Mouse (Mus musculus): ENCODE measurements around the gene Camta1.
"Not testable (repeated sequence)": the region's sequence is repeated elsewhere in the genome, so short reads cannot be mapped to it uniquely, and the experiment has no call there.

The Camta1 gene

DNA sequence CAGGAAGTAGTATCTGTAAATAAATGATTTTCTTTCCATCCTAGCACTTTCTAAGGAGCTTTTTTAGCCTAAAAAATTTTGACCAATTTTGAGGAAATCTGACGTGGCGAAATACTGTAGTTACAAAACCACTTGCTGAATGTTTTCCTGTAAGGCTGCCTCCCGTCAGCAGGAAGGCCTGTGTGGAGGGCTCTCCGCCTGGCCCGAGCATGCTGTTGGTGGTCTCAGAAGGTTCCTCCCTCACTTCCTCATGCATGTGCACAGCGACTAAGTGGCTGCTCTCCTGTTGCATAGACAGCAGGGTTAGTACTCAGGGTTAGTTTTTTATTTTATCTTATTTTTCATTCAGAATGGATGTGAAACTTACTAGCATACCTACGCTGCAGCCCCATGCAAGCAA is 790.7 kb downstream of the Camta1 start:
- in situ Hi-C loops (cut with MboI; ENCODE audit: unreplicated experiment in 2 of 2) = loop anchor here in 1 of 2 experiments (10.0 to 25.0 kb wide), 2 partner anchors 74 to 1266 kb away; partner anchors contain the start of genes Chd5 and Rpl22

DNA sequence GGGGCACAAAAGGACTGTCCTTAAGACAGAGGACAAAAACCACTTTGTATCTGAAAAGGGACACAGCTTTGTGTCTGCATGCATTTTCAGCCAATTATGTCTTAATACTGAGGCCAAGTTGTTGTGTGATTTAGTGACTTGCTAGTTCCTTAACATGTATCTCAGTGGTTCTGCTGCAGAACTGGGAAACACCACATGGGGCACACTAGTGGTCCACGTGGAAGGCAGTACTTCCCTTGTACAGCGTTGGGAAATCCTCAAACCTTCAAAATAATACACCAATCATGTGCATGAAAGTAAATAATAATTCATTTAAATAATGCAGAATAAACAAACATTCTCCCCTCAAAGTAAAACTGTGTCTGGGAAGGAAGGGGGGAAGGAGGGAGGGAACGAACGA is 792.9 kb downstream of the Camta1 start:
- in situ Hi-C loops (cut with MboI; ENCODE audit: unreplicated experiment in 2 of 2) = loop anchor here (10.0 to 25.0 kb wide), 2 partner anchors 806 to 1269 kb away; partner anchors contain the start of genes Chd5 (in 1 of the 2) and Rpl22 (in 1 of the 2)

DNA sequence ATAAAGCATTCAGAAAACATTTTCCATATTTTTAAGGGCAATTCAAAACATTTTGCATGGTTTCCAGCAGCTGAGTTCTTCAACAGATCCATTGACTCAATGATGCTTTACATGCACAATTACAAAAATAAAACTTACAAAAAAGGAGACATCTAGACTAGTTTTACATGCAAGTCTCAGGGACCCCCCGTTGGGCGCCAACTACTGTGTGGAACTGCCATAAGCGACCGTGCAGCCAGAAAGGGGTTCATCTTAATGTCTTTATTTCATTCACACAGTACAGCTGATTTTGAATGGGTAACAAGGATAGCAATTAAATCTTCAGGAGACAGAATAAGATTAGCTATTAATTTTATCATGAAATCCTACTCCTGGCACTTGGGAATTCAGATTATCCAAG is 802.1 kb downstream of the Camta1 start:
- in situ Hi-C loops (cut with MboI; ENCODE audit: unreplicated experiment in 2 of 2) = loop anchor here in 1 of 2 experiments (5.0 to 25.0 kb wide), 3 partner anchors 685 to 1278 kb away; partner anchors contain the start of genes Camta1, Chd5 and Rpl22

DNA sequence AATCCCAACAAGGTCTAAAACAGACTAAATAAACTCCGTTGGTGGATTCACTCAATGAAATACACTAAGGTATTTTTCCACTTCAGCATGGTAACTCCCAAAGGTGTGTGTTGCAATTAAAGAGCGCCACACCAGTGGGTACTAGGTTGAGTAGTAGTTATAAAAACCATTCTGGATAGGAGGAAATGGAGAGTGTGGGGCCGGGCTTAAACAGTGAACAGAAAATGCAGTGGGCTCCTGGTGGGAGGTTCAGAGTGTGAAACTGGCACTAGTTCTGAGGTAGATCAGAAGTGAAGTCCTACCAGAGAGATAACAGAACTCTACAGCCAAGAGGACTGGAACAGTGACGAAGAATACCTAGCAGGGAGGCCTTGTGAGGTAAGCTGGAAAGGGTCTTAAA is 803.0 kb downstream of the Camta1 start:
- in situ Hi-C loops (cut with MboI; ENCODE audit: unreplicated experiment in 2 of 2) = loop anchor here in 1 of 2 experiments (5.0 to 25.0 kb wide), 3 partner anchors 686 to 1279 kb away; partner anchors contain the start of genes Camta1, Chd5 and Rpl22

DNA sequence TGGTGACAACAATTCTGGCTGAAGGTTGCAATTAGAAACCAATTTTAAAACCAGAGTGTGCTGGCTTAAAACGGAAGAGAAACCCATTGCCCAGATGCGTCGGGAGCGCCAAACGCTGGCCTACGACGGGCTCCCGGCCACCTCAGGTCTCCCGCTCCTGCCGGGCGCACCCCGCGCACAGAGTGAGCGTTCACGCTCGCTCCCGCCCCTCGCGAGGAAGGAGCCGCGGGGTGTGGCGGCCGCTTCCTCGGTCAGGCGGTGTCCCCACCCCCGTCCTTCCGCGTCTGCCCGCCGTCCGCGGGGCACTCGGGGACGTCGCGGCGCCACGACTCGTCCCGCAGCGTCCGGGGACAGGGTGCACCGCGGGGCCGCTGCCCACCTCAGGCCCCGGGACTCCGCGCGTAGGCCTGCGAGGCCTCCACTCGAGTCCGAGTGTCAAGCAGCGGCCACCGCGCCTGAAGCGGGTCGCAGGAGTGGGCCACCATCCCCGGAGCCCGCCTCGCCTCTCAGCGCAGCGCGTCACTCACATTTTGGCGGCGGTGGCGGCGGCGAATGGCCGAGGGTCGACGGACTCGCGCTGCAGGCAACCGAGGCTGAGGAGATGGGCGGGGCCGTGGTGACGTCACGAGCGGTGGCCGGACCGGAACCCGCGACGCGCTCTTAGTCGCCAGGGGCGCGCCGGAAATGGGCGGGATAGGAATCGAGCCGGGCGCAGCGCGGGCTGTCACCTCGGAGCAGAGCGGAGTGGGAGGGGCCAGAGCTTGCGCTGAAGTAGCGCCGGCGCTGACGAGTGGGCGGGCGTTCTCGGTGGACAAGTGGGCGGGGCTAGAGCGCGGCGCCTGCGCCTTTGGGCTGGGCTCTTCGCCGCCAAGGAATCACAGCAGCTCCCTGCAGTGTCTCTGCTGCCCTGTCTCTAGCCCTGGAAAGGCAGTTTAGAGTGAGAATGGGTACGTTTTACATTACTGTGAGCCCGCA is 804.0 kb downstream of the Camta1 start, which contains the start of gene Vamp3:
Gene Vamp3, minus strand, starts transcription at position 617 of the 975 bp plus-strand sequence.
- in situ Hi-C loops (cut with MboI; ENCODE audit: unreplicated experiment in 2 of 2) = loop anchor here in 1 of 2 experiments (5.0 to 25.0 kb wide), 3 partner anchors 687 to 1280 kb away; partner anchors contain the start of genes Camta1, Chd5 and Rpl22

DNA sequence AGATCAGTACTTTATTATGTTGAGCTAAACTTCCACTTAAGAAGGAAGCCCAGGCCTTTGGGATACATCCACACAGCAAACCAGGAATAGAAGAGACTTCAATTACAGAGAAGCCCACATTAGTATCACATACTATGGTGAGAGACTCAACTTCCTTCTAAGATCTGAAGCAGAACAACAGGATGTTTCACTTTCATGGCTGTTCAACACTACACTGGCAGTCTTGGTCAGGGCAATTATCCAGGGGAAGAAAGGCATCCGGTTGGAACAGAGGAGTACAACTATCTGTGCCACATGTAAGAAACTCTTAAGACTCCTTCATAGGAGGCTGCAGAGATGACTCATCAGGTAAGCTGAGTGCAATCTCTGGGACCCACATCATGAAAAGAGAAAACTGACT is 810.5 kb downstream of the Camta1 start:
- in situ Hi-C loops (cut with MboI; ENCODE audit: unreplicated experiment in 2 of 2) = loop anchor here in 1 of 2 experiments (10.0 to 25.0 kb wide), 2 partner anchors 694 to 1286 kb away; partner anchors contain the start of genes Chd5 and Rpl22

DNA sequence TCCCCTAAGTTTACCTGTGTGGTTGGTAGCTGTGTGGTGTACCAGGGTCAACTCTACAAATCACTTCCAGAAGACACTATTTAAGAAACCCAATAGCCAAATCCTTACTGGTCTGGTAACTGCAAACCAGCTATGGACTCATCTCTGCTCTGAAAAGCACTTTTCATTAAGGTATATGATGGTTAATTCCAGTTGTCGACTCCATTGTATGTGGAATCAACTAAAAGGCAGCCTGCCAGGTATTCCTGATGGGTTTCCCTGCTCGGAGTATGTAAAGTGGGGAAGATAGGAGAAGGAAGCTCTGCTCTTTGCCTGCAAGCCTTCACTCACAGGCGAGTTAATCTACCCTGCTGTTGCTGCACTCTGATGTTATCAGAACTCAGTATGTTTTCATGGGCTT is 815.2 kb downstream of the Camta1 start:
- in situ Hi-C loops (cut with MboI; ENCODE audit: unreplicated experiment in 2 of 2) = no loop called here

DNA sequence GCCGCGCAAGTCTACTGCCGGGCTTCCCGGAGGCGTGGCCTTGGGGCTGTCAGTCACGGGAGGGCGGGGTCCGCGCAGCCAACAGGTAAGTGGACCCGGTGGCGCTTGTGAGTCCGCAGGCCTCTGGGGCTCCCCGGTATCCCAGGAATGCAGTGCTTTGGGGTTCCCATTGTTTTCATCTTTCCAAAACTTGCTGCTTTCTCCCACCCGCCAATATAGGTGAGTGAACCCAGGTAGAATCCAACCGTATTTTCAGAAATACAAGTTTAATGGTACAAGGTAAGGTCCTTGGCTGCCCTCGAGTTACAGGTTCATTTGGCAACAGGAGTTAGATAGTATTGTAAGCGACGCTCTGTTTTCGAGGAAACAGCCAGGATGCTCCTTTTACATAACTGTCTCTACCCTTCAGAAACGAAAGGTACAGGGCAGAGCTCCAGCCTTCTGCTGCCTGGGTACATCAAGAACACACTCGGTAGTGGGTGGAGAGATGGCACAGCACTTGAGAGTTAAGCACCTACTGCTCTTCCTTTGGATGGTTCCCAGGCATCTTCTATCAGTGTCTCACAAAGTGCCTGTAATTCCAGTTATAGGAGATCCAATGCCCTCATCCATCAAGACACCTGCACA is 816.6 kb downstream of the Camta1 start:
- in situ Hi-C loops (cut with MboI; ENCODE audit: unreplicated experiment in 2 of 2) = no loop called here

DNA sequence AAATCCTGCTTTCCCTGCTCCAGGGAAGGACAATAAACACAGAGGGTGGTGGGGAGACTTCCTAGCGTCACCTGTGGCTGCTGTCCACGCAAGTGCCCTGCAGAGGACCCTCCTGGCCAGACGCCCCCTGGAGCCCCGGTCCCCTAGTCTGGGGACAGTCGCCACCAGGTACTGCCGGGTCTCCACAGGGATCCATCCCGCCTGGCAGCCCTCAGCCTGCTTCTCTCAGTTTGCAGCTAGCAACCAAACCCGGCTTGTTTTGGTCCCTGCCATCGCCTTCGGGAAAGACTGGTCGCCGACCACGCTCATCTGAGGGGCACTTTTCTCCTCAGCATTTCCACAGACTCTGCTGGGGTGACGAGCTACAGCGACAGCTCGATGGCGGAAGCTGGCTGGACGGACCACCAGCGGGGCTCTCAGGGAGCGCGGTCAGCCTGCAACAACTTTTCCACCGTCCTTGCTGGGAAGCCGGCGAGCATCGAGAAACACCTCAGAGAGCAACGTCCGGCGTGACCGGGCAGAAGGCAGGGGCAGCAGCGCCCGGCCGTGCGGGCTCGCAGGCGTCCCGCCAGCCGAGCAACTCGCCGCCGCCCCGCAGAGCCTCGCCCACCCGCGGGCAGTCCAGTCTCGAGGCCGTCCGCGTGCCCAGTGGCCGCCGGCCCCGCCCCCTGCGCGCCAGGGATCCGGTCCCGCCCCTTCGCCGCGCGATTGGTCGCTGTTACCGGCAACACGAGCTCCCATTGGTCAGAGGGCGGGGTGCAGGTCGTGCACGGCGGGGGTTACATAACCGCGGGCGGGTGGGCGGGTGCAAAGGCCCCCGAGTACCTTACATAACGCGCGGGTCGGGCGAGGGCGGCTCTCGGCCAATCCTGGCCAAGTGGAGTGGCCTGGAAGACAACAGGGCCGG is 817.4 kb downstream of the Camta1 start, which contains the start of gene Per3:
Gene Per3, minus strand, starts transcription at position 629 of the 907 bp plus-strand sequence.
- in situ Hi-C loops (cut with MboI; ENCODE audit: unreplicated experiment in 2 of 2) = no loop called here

DNA sequence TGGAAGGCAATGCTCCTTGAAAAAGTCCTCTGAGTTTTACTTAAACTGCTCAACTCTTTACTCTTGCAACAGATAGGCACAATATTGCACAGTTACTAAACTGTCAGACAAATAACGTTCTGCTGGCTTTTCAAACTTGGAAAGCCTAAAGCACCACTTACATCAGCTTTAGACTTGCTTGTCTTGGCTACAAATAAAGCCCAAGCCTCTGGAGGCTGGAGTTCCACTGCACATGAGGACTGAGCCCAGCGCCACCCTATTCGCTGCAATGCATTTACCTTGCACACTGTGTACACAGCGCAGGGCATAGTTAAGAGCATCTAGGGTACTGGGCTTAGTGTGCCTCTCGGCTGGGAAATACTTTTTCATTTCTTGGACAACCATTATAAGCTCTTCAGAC is 818.4 kb downstream of the Camta1 start:
- in situ Hi-C loops (cut with MboI; ENCODE audit: unreplicated experiment in 2 of 2) = no loop called here

DNA sequence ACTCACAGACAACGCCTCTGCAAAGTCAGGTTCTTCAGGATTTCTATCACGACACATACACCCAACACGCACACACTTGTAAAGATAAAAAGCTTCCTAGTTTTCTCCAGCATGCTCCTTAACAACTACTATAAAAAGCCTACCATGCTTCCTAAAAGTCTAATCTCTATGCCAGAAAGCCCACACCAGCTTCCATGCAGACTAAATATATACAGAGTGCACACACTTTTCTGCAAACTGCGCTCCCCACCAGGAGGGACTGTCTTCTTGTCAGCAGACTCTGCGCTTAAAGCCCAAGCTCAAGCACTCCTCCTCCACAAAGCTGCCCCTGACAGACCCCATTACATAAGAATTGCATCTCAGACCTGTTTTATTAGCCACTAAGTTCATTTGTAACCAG is 820.2 kb downstream of the Camta1 start:
- in situ Hi-C loops (cut with MboI; ENCODE audit: unreplicated experiment in 2 of 2) = no loop called here

DNA sequence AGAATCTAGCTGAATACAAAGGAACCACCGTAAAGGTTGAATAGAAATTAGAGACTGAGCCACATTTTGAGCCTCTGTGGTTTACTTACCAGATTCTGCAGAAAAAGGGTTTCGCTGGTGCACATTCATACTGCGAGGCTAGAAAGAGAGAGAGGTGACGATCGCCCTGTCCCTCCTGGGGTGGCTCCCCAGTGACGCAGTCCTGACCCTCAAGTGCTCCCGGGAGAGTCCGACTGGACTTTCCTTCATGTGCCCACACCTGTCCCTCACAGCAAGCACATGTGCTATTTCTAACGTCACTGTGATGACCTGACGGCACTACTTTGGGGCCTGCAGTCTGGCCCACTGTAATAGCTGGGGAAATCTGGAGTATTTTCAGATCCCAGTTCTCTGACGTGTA is 823.9 kb downstream of the Camta1 start:
- in situ Hi-C loops (cut with MboI; ENCODE audit: unreplicated experiment in 2 of 2) = no loop called here

DNA sequence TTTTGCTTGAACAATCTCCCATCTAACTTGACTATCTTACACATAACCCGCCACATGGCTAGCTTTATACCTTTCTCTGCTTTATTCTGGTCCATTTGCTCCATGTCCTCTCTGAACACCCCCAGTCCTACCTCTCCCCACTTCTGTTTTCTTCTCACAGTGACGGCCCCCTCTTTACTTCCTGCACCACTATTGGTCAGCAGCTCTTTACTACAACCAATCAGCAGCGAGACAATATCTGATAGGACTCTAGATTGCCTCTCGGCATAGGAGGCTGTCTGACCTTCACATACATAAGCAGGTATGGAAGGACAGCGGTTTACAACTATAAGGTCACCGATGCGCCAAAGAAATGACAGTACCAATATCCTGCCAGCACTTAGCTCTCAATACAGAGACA is 825.2 kb downstream of the Camta1 start:
- in situ Hi-C loops (cut with MboI; ENCODE audit: unreplicated experiment in 2 of 2) = no loop called here

DNA sequence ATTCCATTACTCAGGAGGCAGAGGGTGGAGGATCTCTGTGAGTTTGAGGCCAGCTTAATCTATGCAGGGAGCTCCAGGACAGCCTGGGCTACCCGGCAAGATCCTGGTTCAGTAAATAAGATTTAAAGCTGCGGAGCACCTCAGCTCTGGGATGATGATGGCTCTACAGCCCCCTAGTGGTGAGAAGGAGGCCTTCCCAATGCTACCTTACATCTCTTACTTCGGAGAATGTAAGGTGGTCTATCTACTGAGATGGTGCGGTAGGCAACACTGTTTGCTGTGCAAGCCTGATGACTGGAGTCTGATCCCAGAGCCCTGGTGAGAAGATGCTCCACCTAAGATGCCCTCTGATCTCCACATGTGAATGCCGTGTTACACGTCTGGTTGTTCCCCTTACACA is 834.7 kb downstream of the Camta1 start:
- in situ Hi-C loops (cut with MboI; ENCODE audit: unreplicated experiment in 2 of 2) = no loop called here

DNA sequence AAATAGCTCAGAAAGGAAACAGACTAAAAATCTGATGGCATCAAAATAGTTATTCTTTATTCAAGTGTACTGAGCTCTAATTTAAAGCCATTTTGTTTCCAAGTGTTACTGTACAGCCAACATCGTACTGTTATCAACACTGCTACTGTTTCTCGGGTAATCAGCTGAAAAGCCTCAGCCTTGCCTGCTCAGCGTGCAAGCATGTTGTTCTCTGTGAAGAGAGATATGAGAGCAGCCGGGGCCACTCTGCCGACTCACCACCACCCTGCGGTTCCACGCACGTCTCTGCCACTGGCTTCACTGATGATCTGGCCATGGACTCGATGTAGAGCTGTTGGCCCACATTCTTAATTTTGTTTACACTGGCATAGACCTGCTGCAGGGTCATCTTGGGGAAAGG is 837.5 kb downstream of the Camta1 start:
- in situ Hi-C loops (cut with MboI; ENCODE audit: unreplicated experiment in 2 of 2) = no loop called here

DNA sequence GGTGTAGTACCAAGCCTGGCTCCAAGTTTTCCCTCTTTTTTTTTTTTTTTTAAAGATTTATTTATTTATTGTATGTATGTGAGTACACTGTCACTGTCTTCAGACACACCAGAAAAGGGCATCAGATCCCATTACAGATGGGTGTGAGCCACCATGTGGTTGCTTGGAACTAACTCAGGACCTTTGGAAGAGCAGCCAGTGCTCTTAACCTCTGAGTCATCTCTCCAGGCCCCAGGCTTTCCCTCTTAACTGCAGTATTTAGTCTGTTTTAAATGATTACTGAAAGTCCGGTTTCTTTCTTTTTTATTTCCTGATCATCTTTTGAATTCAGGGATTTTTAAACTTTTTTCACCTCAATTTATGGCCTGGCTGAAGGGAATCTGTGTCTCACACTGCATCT is 844.3 kb downstream of the Camta1 start:
- in situ Hi-C loops (cut with MboI; ENCODE audit: unreplicated experiment in 2 of 2) = not testable (repeated sequence)

DNA sequence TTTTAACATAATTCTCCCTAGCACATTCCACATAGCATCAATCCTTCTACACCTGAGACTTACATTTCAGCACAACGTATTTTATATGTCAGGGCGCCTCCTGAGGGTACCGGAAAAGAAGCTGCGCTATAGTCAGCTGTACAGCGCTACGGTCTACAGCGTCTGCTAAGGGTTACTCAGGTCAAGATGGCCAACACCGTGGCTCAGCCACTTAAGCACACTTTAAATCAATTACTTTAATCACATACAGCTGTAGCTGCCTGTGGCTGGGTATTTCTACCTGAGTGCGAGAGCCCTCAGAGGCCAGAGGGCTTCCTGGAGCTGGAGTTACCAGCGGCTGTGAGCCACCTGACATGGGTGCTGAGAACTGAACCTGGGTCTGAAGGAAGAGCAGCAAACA is 845.7 kb downstream of the Camta1 start:
- in situ Hi-C loops (cut with MboI; ENCODE audit: unreplicated experiment in 2 of 2) = no loop called here

DNA sequence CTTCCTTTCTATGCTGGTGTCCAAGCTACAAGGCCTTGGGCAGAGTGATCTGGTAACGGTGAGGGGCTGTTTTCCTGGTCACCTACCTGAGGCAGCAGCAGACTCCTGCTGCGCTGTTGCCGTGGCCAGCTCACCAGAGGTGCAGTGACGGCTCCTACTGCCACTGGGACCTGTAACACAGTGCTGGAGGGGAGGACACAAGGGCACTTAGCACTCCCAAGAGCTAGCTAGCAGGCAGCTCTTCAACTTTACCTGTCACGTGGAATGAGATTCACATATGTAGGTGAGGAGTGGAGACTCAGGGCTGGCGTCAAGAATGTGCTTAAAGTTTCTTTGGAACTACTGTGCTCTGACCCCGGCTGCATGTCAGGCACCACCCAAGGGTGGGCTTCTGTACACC is 851.4 kb downstream of the Camta1 start:
- in situ Hi-C loops (cut with MboI; ENCODE audit: unreplicated experiment in 2 of 2) = no loop called here

DNA sequence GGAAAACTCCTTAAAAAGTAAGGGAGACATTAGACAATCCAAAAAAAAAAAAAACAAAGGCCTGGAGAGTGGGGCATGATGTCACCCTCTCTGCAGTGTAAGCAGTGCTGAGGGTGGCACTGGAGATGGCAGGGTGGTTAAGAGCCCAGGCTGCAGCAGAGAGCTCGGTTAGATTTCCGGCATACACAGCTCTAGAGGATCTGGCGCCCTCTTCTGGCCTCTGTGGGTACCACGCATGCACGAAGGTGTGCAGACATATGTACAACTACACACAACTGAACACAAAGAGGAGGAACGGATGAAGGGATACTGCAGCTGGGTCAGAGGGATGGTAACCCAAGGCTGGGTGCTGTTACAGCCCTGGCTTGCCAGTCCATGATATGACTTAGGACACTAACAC is 854.7 kb downstream of the Camta1 start:
- in situ Hi-C loops (cut with MboI; ENCODE audit: unreplicated experiment in 2 of 2) = no loop called here

All from v-Abl transformed pro-B cells (cell line).